Mouse (Mus musculus) left cerebral cortex, postnatal 36 days (tissue): ENCODE data around the gene Slfn5. TPM values are rescaled to one million over a fixed set of nuclear protein-coding genes. Genes with fewer than 3 reads are reported as not detected.
"Not testable (repeated sequence)": the region's sequence is repeated elsewhere in the genome, so short reads cannot be mapped to it uniquely, and the experiment has no call there.

Source experiments
- DNase-seq, 2 experiments: peaks; one replicate each; pipeline ENCODE4 v3.0.0; 2021 to 2022; ENCODE audit warnings: low spot score in 2 of 2, mixed read lengths in 1 of 2
- intact Hi-C: fragments of 180-260 bp; cut with DNase I; formaldehyde crosslinking; loops from one replicate; pipeline ENCODE4 v1.15.1; 2025
- total RNA-seq, 2 experiments: library from RNA; stranded (reverse); gene quantifications; 2 replicates each; pipeline ENCODE4 v1.2.3; 2021

Gene Slfn5
- total RNA-seq = 1 to 10 TPM; 4.1 to 4.3 TPM

- intact Hi-C loops = no loop called here
- DNase-seq = no peak
Measured at GRCm38 (mm10) chr11:82950736-82951481, at the start of gene Slfn5. Gene Slfn5, plus strand, starts transcription at chr11:82951349.

GRCm38 (mm10) chr11:82901606-82902310 lies 49.4 kb upstream of the Slfn5 start:
- intact Hi-C loops = no loop called here
- DNase-seq = no peak

- intact Hi-C loops = no loop called here
- DNase-seq = no peak
Measured at GRCm38 (mm10) chr11:82904952-82905351, 46.2 kb upstream of the Slfn5 start.

- intact Hi-C loops = no loop called here
- no peak for DNase-seq
Measured at GRCm38 (mm10) chr11:82905816-82906215, 45.3 kb upstream of the Slfn5 start.

GRCm38 (mm10) chr11:82907651-82908607 lies 43.2 kb upstream of the Slfn5 start, which contains the start of gene Nle1:
Gene Nle1, minus strand, starts transcription at chr11:82908411.
- intact Hi-C loops = loop anchor here (1.0 kb wide), 1 partner anchor 37 kb away; the partner anchor contains the start of gene Rffl
- DNase-seq = peak; percentile 91 to 92

GRCm38 (mm10) chr11:82908608-82908989 lies 42.5 kb upstream of the Slfn5 start:
- intact Hi-C loops = loop anchor here (1.0 kb wide), 1 partner anchor 37 kb away; the partner anchor contains the start of gene Rffl
- no peak for DNase-seq

GRCm38 (mm10) chr11:82910250-82910649 lies 40.9 kb upstream of the Slfn5 start, which contains the start of gene Unc45b:
Gene Unc45b, plus strand, starts transcription at chr11:82910550.
- DNase-seq = no peak
- intact Hi-C loops = loop anchor here (10.0 kb wide), 1 partner anchor 385 kb away; the partner anchor contains the start of gene Ap2b1

GRCm38 (mm10) chr11:82910679-82911389 lies 40.3 kb upstream of the Slfn5 start:
- intact Hi-C loops = loop anchor here (10.0 kb wide), 1 partner anchor 384 kb away; the partner anchor contains the start of gene Ap2b1
- DNase-seq = no peak

GRCm38 (mm10) chr11:82914711-82915352 lies 36.3 kb upstream of the Slfn5 start:
- intact Hi-C loops = loop anchor here (2.0 to 10.0 kb wide), 2 partner anchors 44 to 380 kb away; partner anchors contain the start of gene Ap2b1
- peak; percentile 56 to 62 for DNase-seq

GRCm38 (mm10) chr11:82920768-82921167 lies 30.4 kb upstream of the Slfn5 start:
- intact Hi-C loops = no loop called here
- DNase-seq = no peak

- intact Hi-C loops = no loop called here
- DNase-seq = no peak
Measured at GRCm38 (mm10) chr11:82921691-82922090, 29.5 kb upstream of the Slfn5 start.

GRCm38 (mm10) chr11:82923910-82924309 lies 27.2 kb upstream of the Slfn5 start:
- intact Hi-C loops, DNase-seq: not testable (repeated sequence)

GRCm38 (mm10) chr11:82928897-82929632 lies 22.1 kb upstream of the Slfn5 start:
- intact Hi-C loops = no loop called here
- DNase-seq = no peak

- DNase-seq = no peak
- intact Hi-C loops = no loop called here
Measured at GRCm38 (mm10) chr11:82929633-82929950, 21.6 kb upstream of the Slfn5 start.

GRCm38 (mm10) chr11:82930391-82930955 lies 20.7 kb upstream of the Slfn5 start:
- intact Hi-C loops, DNase-seq: not testable (repeated sequence)

- intact Hi-C loops, DNase-seq: not testable (repeated sequence)
Measured at GRCm38 (mm10) chr11:82931161-82931560, 20.0 kb upstream of the Slfn5 start.

GRCm38 (mm10) chr11:82931671-82932450 lies 19.3 kb upstream of the Slfn5 start:
- DNase-seq = not testable (repeated sequence)

More at GRCm38 (mm10) chr11:82931671-82932450, 19.3 kb upstream of the Slfn5 start:
- intact Hi-C loops = not testable (repeated sequence)
